In genomic region chr6:113690008-113690399, GRCm38 (mm10) we compare ENCODE assay signal across 8 mouse cellular contexts. TPM values are rescaled to one million over a fixed set of nuclear protein-coding genes. Genes with fewer than 3 reads are reported as not detected.
DNase-seq lines count a peak whose midpoint lies in the region; ATAC-seq and TF ChIP-seq lines count a peak whose summit lies in the region.

No protein-coding gene starts in this region.

- WGBS in heart, embryonic 10.5 days = 8% methylated on average over 7 of the region's 7 CpGs
- WGBS in hindbrain, postnatal 0 days = 36% methylated on average over 7 of the region's 7 CpGs
- 46% methylated on average over 7 of the region's 7 CpGs for WGBS in liver, embryonic 13.5 days (ENCODE audit: insufficient replicate concordance)

- H3K4me3 ChIP-seq in heart, embryonic 10.5 days = peak overlapping the region; percentile 47; the same call in 1 of the 2 replicates
- no peak overlapping the region for H3K4me3 ChIP-seq in hindbrain, postnatal 0 days (ENCODE audit: low read length)
- peak overlapping the region; percentile 61; the same call in 1 of the 2 replicates for H3K4me3 ChIP-seq in liver, embryonic 13.5 days (replicated peaks)

- H3K4me2 ChIP-seq in hindbrain, postnatal 0 days (ENCODE audit: low read depth, low read length) = no peak overlapping the region
- H3K4me2 ChIP-seq in liver, embryonic 13.5 days = peak overlapping the region; percentile 67

- no peaks in the 10 kb centered on the region for H3K27me3 ChIP-seq in heart, embryonic 10.5 days (ENCODE audit: insufficient read depth, poor library complexity, severe bottlenecking)
- H3K27me3 ChIP-seq in hindbrain, postnatal 0 days (ENCODE audit: insufficient read depth, low read length) = no peaks in the 10 kb centered on the region
- H3K27me3 ChIP-seq in liver, embryonic 13.5 days = no peaks in the 10 kb centered on the region

- peak; percentile 85 for DNase-seq in heart, embryonic 10.5 days (ENCODE audit: low spot score)
- DNase-seq in heart, postnatal 36 days = no peak
- DNase-seq in adrenal gland, adult 8-10 months = peak; percentile 47
- no peak for DNase-seq in hindbrain, postnatal 0 days (ENCODE audit: low spot score)
- DNase-seq in liver, embryonic 13.5 days = no peak
- no peak for DNase-seq in layer of hippocampus, postnatal 25 days (ENCODE audit: extremely low spot score in 1 of 2, low spot score in 1 of 2)
- no peak for DNase-seq in left cerebral cortex, postnatal 36 days (ENCODE audit: low spot score in 2 of 2)
- no peak for DNase-seq in spleen, postnatal 4 days (ENCODE audit: low spot score in 2 of 2)

- intact Hi-C loops in heart, postnatal 36 days (cut with DNase I) = no loop called here
- intact Hi-C loops in left cerebral cortex, postnatal 36 days (cut with DNase I) = no loop called here

- no peak overlapping the region for H3K9ac ChIP-seq in hindbrain, postnatal 0 days (replicated peaks; ENCODE audit: low read length)
- peak overlapping the region; percentile 84 for H3K9ac ChIP-seq in liver, embryonic 13.5 days

- ATAC-seq in hindbrain, postnatal 0 days = no peak
- no peak for ATAC-seq in liver, embryonic 13.5 days (ENCODE audit: low read depth)

- H3K36me3 ChIP-seq in heart, embryonic 10.5 days = peaks cover 15% of the 10 kb centered on the region
- no peaks in the 10 kb centered on the region for H3K36me3 ChIP-seq in hindbrain, postnatal 0 days (ENCODE audit: insufficient read depth, low read length)
- peaks cover 35% of the 10 kb centered on the region for H3K36me3 ChIP-seq in liver, embryonic 13.5 days

- no peaks in the 10 kb centered on the region for H3K9me3 ChIP-seq in heart, embryonic 10.5 days
- no peaks in the 10 kb centered on the region for H3K9me3 ChIP-seq in hindbrain, postnatal 0 days (ENCODE audit: low read length)
- no peaks in the 10 kb centered on the region for H3K9me3 ChIP-seq in liver, embryonic 13.5 days (replicated peaks)

- peak overlapping the region; percentile 93 for H3K27ac ChIP-seq in heart, embryonic 10.5 days
- peak overlapping the region; percentile 32; the same call in 1 of the 2 replicates for H3K27ac ChIP-seq in hindbrain, postnatal 0 days
- H3K27ac ChIP-seq in liver, embryonic 13.5 days = peak overlapping the region; percentile 98

- H3K4me1 ChIP-seq in heart, embryonic 10.5 days = peaks cover 57% of the 10 kb centered on the region
- no peaks in the 10 kb centered on the region for H3K4me1 ChIP-seq in hindbrain, postnatal 0 days (ENCODE audit: insufficient read depth, low read length)
- H3K4me1 ChIP-seq in liver, embryonic 13.5 days (replicated peaks) = peaks cover 80% of the 10 kb centered on the region

- no peak for TF ChIP-seq CTCF in hindbrain, postnatal 0 days (IDR thresholded peaks at IDR 0.05; ENCODE audit: low read depth)

RNA-seq across cellular contexts. Expression of gene Tatdn2, which starts 6.8 kb away (rescaled TPM):
- polyA plus RNA-seq in heart, embryonic 10.5 days (2016; fragmentation: Nextera tagmentation; extraction: Ambion mirVana) = 0.70 and 0.84 TPM in 2 replicates
- total RNA-seq in heart, postnatal 36 days (2021) = 10 to 100 TPM; 56.1 to 62.1 TPM
- 10 to 100 TPM; 56.1 to 74.8 (median 64.0) TPM for total RNA-seq in adrenal gland, adult 8-10 months (2022)
- 52.2 and 55.5 TPM in 2 replicates for total RNA-seq in hindbrain, postnatal 0 days (2014; rRNA removed)
- 0.89 and 1.6 TPM in 2 replicates for polyA plus RNA-seq in hindbrain, postnatal 0 days (2015; fragmentation: Nextera tagmentation; extraction: Ambion mirVana)
- 0.94 and 1.0 TPM in 2 replicates for polyA plus RNA-seq in liver, embryonic 13.5 days (2015; fragmentation: Nextera tagmentation; extraction: Ambion mirVana)
- 10 to 100 TPM; 56.2 to 59.4 TPM for total RNA-seq in layer of hippocampus, postnatal 25 days (2021)
- total RNA-seq in left cerebral cortex, postnatal 36 days (2021) = 10 to 100 TPM; 71.2 to 75.5 TPM

RNA-seq across cellular contexts. Expression of gene Ghrl, which starts 29.7 kb away (rescaled TPM):
- polyA plus RNA-seq in heart, embryonic 10.5 days (2016; fragmentation: Nextera tagmentation; extraction: Ambion mirVana) = 1.5 TPM in 1 of 2 replicates, not detected in the other
- not detected for total RNA-seq in heart, postnatal 36 days (2021)
- total RNA-seq in adrenal gland, adult 8-10 months (2022) = 1 to 10 TPM in 1 of 4 experiments, not detected in 3; 1.4 TPM
- total RNA-seq in hindbrain, postnatal 0 days (2014; rRNA removed) = not detected in 2 replicates
- 0.28 and 0.51 TPM in 2 replicates for polyA plus RNA-seq in hindbrain, postnatal 0 days (2015; fragmentation: Nextera tagmentation; extraction: Ambion mirVana)
- polyA plus RNA-seq in liver, embryonic 13.5 days (2015; fragmentation: Nextera tagmentation; extraction: Ambion mirVana) = not detected in 2 replicates
- under 1 TPM in 1 of 2 experiments, not detected in 1; 0.57 TPM for total RNA-seq in layer of hippocampus, postnatal 25 days (2021)
- total RNA-seq in left cerebral cortex, postnatal 36 days (2021) = not detected

RNA-seq across cellular contexts. Expression of gene Sec13, which starts 50.5 kb away (rescaled TPM):
- polyA plus RNA-seq in heart, embryonic 10.5 days (2016; fragmentation: Nextera tagmentation; extraction: Ambion mirVana) = 288 and 313 TPM in 2 replicates
- total RNA-seq in heart, postnatal 36 days (2021) = 10 to 100 TPM; 68.4 to 69.3 TPM
- 100 to 1,000 TPM; 117 to 146 (median 124) TPM for total RNA-seq in adrenal gland, adult 8-10 months (2022)
- total RNA-seq in hindbrain, postnatal 0 days (2014; rRNA removed) = 129 and 141 TPM in 2 replicates
- polyA plus RNA-seq in hindbrain, postnatal 0 days (2015; fragmentation: Nextera tagmentation; extraction: Ambion mirVana) = 171 and 174 TPM in 2 replicates
- 147 and 150 TPM in 2 replicates for polyA plus RNA-seq in liver, embryonic 13.5 days (2015; fragmentation: Nextera tagmentation; extraction: Ambion mirVana)
- total RNA-seq in layer of hippocampus, postnatal 25 days (2021) = 10 to 100 TPM; 73.9 to 78.5 TPM
- total RNA-seq in left cerebral cortex, postnatal 36 days (2021) = 10 to 100 TPM; 64.4 to 65.6 TPM

RNA-seq across cellular contexts. Expression of gene Irak2, which starts 51.7 kb away (rescaled TPM):
- polyA plus RNA-seq in heart, embryonic 10.5 days (2016; fragmentation: Nextera tagmentation; extraction: Ambion mirVana) = 12.5 TPM in 2 replicates
- total RNA-seq in heart, postnatal 36 days (2021) = 10 to 100 TPM in 1 of 2 experiments, 1 to 10 TPM in 1; 7.5 to 10.2 TPM
- 10 to 100 TPM; 11.8 to 38.3 (median 22.4) TPM for total RNA-seq in adrenal gland, adult 8-10 months (2022)
- 12.1 and 13.9 TPM in 2 replicates for total RNA-seq in hindbrain, postnatal 0 days (2014; rRNA removed)
- 4.6 and 4.8 TPM in 2 replicates for polyA plus RNA-seq in hindbrain, postnatal 0 days (2015; fragmentation: Nextera tagmentation; extraction: Ambion mirVana)
- polyA plus RNA-seq in liver, embryonic 13.5 days (2015; fragmentation: Nextera tagmentation; extraction: Ambion mirVana) = 12.1 and 14.9 TPM in 2 replicates
- 10 to 100 TPM; 16.9 to 21.9 TPM for total RNA-seq in layer of hippocampus, postnatal 25 days (2021)
- total RNA-seq in left cerebral cortex, postnatal 36 days (2021) = 10 to 100 TPM; 21.0 to 24.9 TPM

Comparison
In these comparisons a context has a peak if more than half of its experiments do, and no peak if none do; other contexts are left out.
1. DNase-seq: peak in heart, embryonic 10.5 days (single experiment) and adrenal gland, adult 8-10 months (single experiment); none in heart, postnatal 36 days (0 of 2), hindbrain, postnatal 0 days (single experiment), liver, embryonic 13.5 days (single experiment), layer of hippocampus, postnatal 25 days (0 of 2), left cerebral cortex, postnatal 36 days (0 of 2) and spleen, postnatal 4 days (0 of 2).
2. H3K27ac ChIP-seq: peak in every context shown above with its lines; median percentile 98 in liver, embryonic 13.5 days; 93 in heart, embryonic 10.5 days; 32 in hindbrain, postnatal 0 days.